7 mouse cellular contexts compared by ENCODE assay signal in genomic region chr4:133754871-133755765, GRCm38 (mm10). TPM values are rescaled to one million over a fixed set of nuclear protein-coding genes. Genes with fewer than 3 reads are reported as not detected.
DNase-seq lines count a peak whose midpoint lies in the region; ATAC-seq and TF ChIP-seq lines count a peak whose summit lies in the region.

No protein-coding gene starts in this region.

- WGBS in embryonic facial prominence, embryonic 12.5 days, result 6% methylated on average over 10 of the region's 10 CpGs
- WGBS in intestine, postnatal 0 days, result 21% methylated on average over 10 of the region's 10 CpGs
- 23% methylated on average over 10 of the region's 10 CpGs for WGBS in olfactory bulb, adult 2 months

- H3K9me3 ChIP-seq in embryonic facial prominence, embryonic 12.5 days, result no peaks in the 10 kb centered on the region
- no peaks in the 10 kb centered on the region for H3K9me3 ChIP-seq in intestine, postnatal 0 days (ENCODE audit: control insufficient read depth)

- no peak for ATAC-seq in embryonic facial prominence, embryonic 12.5 days (ENCODE audit: insufficient number of reproducible peaks, insufficient read depth, low FRiP score, low TSS enrichment)
- no peak for ATAC-seq in intestine, postnatal 0 days

- H3K4me2 ChIP-seq in embryonic facial prominence, embryonic 12.5 days (replicated peaks), result peak overlapping the region; percentile 86
- H3K4me2 ChIP-seq in intestine, postnatal 0 days (replicated peaks; ENCODE audit: low read depth), result peak overlapping the region; percentile 96

- peak overlapping the region; percentile 100 for H3K9ac ChIP-seq in embryonic facial prominence, embryonic 12.5 days
- peak overlapping the region; percentile 100; the same call in 1 of the 2 replicates for H3K9ac ChIP-seq in intestine, postnatal 0 days (ENCODE audit: low read depth, low read length)

- peak overlapping the region; percentile 100 for H3K4me3 ChIP-seq in embryonic facial prominence, embryonic 12.5 days
- H3K4me3 ChIP-seq in intestine, postnatal 0 days (ENCODE audit: low read depth, low read length), result peak overlapping the region; percentile 97
- peak overlapping the region; percentile 98 for H3K4me3 ChIP-seq in olfactory bulb, adult 2 months (ENCODE audit: insufficient read depth, low read depth, low read length)

- no peak for TF ChIP-seq CTCF in intestine, postnatal 0 days (IDR thresholded peaks at IDR 0.05; ENCODE audit: low read depth)
- TF ChIP-seq CTCF in olfactory bulb, adult 2 months (IDR thresholded peaks at IDR 0.05; ENCODE audit: insufficient read depth, low read depth, low read length), result no peak

- peak; percentile 23 to 35 for DNase-seq in spleen, postnatal 10 days (ENCODE audit: low spot score in 2 of 2)
- DNase-seq in spleen, adult 12 weeks (ENCODE audit: low spot score), result no peak
- DNase-seq in adrenal gland, postnatal 4 days (ENCODE audit: low spot score in 2 of 2), result no peak
- DNase-seq in ovary, postnatal 10 days (ENCODE audit: low spot score), result no peak

- H3K4me1 ChIP-seq in embryonic facial prominence, embryonic 12.5 days, result peaks cover 22% of the 10 kb centered on the region
- H3K4me1 ChIP-seq in intestine, postnatal 0 days (replicated peaks; ENCODE audit: control insufficient read depth, insufficient read depth, low read length), result peaks cover 7% of the 10 kb centered on the region; the same call in 1 of the 2 replicates
- H3K4me1 ChIP-seq in olfactory bulb, adult 2 months (ENCODE audit: control insufficient read depth, insufficient read depth, low read length), result peaks cover 15% of the 10 kb centered on the region

- TF ChIP-seq POLR2A in olfactory bulb, adult 2 months (IDR thresholded peaks at IDR 0.05; ENCODE audit: insufficient read depth, low read depth, low read length), result no peak

- no peaks in the 10 kb centered on the region for H3K27me3 ChIP-seq in embryonic facial prominence, embryonic 12.5 days
- H3K27me3 ChIP-seq in intestine, postnatal 0 days (replicated peaks; ENCODE audit: control insufficient read depth, insufficient read depth, low read length), result no peaks in the 10 kb centered on the region

- H3K27ac ChIP-seq in embryonic facial prominence, embryonic 12.5 days, result peak overlapping the region; percentile 100
- H3K27ac ChIP-seq in intestine, postnatal 0 days (ENCODE audit: low read depth, low read length), result peak overlapping the region; percentile 98
- H3K27ac ChIP-seq in olfactory bulb, adult 2 months (ENCODE audit: insufficient read depth, low read depth, low read length), result peak overlapping the region; percentile 49

- H3K36me3 ChIP-seq in embryonic facial prominence, embryonic 12.5 days, result no peaks in the 10 kb centered on the region
- H3K36me3 ChIP-seq in intestine, postnatal 0 days (ENCODE audit: control insufficient read depth, insufficient read depth), result no peaks in the 10 kb centered on the region

RNA-seq across cellular contexts. Expression of gene Arid1a, which starts 1.5 kb away (rescaled TPM):
- 37.5 and 40.1 TPM in 2 replicates for polyA plus RNA-seq in embryonic facial prominence, embryonic 12.5 days (2016; fragmentation: Nextera tagmentation; extraction: Ambion mirVana)
- polyA plus RNA-seq in intestine, postnatal 0 days (2015; fragmentation: Nextera tagmentation; extraction: Ambion mirVana), result 10.4 and 12.1 TPM in 2 replicates
- polyA plus RNA-seq in olfactory bulb, adult 2 months (2012; ENCODE audit: insufficient read depth, insufficient read length, low replicate concordance, missing spikeins), result 655 TPM in 1 of 2 replicates, not detected in the other
- total RNA-seq in adrenal gland, postnatal 4 days (2021), result 10 to 100 TPM; 77.3 to 89.1 TPM

Comparison
In these comparisons a context has a peak if more than half of its experiments do, and no peak if none do; other contexts are left out.
1. DNase-seq: peak in spleen, postnatal 10 days (2 of 2); none in spleen, adult 12 weeks (single experiment), adrenal gland, postnatal 4 days (0 of 2) and ovary, postnatal 10 days (single experiment).
2. H3K27ac ChIP-seq: peak in every context shown above with its lines; median percentile 100 in embryonic facial prominence, embryonic 12.5 days; 98 in intestine, postnatal 0 days; 49 in olfactory bulb, adult 2 months.
3. Peak in every context shown above with its lines, with median percentiles within 50 percentile points of each other: H3K4me3 ChIP-seq.